Mouse (Mus musculus) intestine, postnatal 0 days (tissue): Measurements from ENCODE around the gene Csnk2a2. TPM values are rescaled to one million over a fixed set of nuclear protein-coding genes. Genes with fewer than 3 reads are reported as not detected.

ENCODE experiments used
- ATAC-seq: fragments of 200-750 bp; cut with Nextera tagmentation; 2 replicates; pipeline ENCODE4 v1.8.0; 2017; ENCODE audit warnings: mild to moderate bottlenecking, moderate TSS enrichment, moderate library complexity
- H3K27ac ChIP-seq: fragments of 300-500 bp; sonication (generic); 2 replicates; pipeline ENCODE4 v1.5.1; 2014; ENCODE audit warnings: mild to moderate bottlenecking, low read depth, low read length, moderate library complexity
- H3K27me3 ChIP-seq: fragments of 300-500 bp; sonication (generic); replicated peaks from 2 replicates; pipeline ENCODE4 v1.6.1; 2014; ENCODE audit warnings: low read length, mixed read lengths; ENCODE audit not compliant: control insufficient read depth, insufficient read depth
- H3K36me3 ChIP-seq: fragments of 300-500 bp; sonication (generic); 2 replicates; pipeline ENCODE4 v1.6.1; 2014; ENCODE audit warnings: mild to moderate bottlenecking, moderate library complexity; ENCODE audit not compliant: control insufficient read depth, insufficient read depth
- H3K4me1 ChIP-seq: fragments of 300-500 bp; sonication (generic); replicated peaks from 2 replicates; pipeline ENCODE4 v1.6.1; 2014; ENCODE audit warnings: antibody characterized with exemption, low read length, mixed read lengths; ENCODE audit not compliant: control insufficient read depth, insufficient read depth
- H3K4me2 ChIP-seq: fragments of 300-500 bp; sonication (generic); replicated peaks from 2 replicates; pipeline ENCODE4 v1.6.1; 2014; ENCODE audit warnings: low read depth, mild to moderate bottlenecking, moderate library complexity
- H3K4me3 ChIP-seq: fragments of 300-500 bp; sonication (generic); 2 replicates; pipeline ENCODE4 v1.5.1; 2014; ENCODE audit warnings: low read depth, low read length
- H3K9ac ChIP-seq: fragments of 300-500 bp; sonication (generic); 2 replicates; pipeline ENCODE4 v1.6.1; 2014; ENCODE audit warnings: mild to moderate bottlenecking, low read depth, low read length
- H3K9me3 ChIP-seq: fragments of 300-500 bp; sonication (generic); 2 replicates; pipeline ENCODE4 v1.6.1; 2016; ENCODE audit warnings: mixed run types; ENCODE audit not compliant: control insufficient read depth
- CTCF ChIP-seq: sonication (generic); IDR thresholded peaks from 2 replicates; pipeline ENCODE4 v1.5.1; 2016; ENCODE audit warnings: low read depth, mild to moderate bottlenecking, control low read depth, antibody characterized with exemption, moderate library complexity
- WGBS: fragments of 180-500 bp; shearing (Covaris S2); extraction: QIAGEN DNeasy Blood & Tissue Kit; methylation state at CpG from one replicate; pipeline ENCODE4 v1.1.7; 2014; 5-methylcytosine and 5-hydroxymethylcytosine counted together
- polyA plus RNA-seq: library from polyadenylated mRNA; unstranded; fragments of >200 nt; fragmentation: Nextera tagmentation; extraction: Ambion mirVana; gene quantifications from 2 replicates; pipeline ENCODE4 v1.2.1, GENCODE M21; 2015

The Csnk2a2 gene
- polyA plus RNA-seq, 1 experiment from 2014 or later = 6.7 TPM

GRCm38 (mm10) chr8:95502431-95502830 is 12.6 kb upstream of the Csnk2a2 start:
- 75% methylated on average over 7 of the region's 7 CpGs for WGBS
- no peak for TF ChIP-seq CTCF
- Histone ChIP-seq H3K36me3 (no peaks in the 10 kb centered on the region), H3K4me1 (no peaks in the 10 kb centered on the region), H3K9me3 (no peaks in the 10 kb centered on the region), H3K4me3 (no peak overlapping the region), H3K9ac (no peak overlapping the region), H3K4me2 (no peak overlapping the region), H3K27me3 (no peaks in the 10 kb centered on the region), H3K27ac (no peak overlapping the region)
- no peak for ATAC-seq

GRCm38 (mm10) chr8:95500436-95500835 is 10.6 kb upstream of the Csnk2a2 start:
- no peak for ATAC-seq
- Histone ChIP-seq H3K27ac (no peak overlapping the region), H3K36me3 (no peaks in the 10 kb centered on the region), H3K9ac (no peak overlapping the region), H3K9me3 (no peaks in the 10 kb centered on the region), H3K4me2 (no peak overlapping the region), H3K27me3 (no peaks in the 10 kb centered on the region), H3K4me1 (no peaks in the 10 kb centered on the region), H3K4me3 (no peak overlapping the region)
- TF ChIP-seq CTCF = no peak
- WGBS = 93% methylated on average over 5 of the region's 5 CpGs

- Histone ChIP-seq H3K9me3 (no peaks in the 10 kb centered on the region), H3K27ac (no peak overlapping the region), H3K36me3 (no peaks in the 10 kb centered on the region), H3K27me3 (no peaks in the 10 kb centered on the region), H3K4me3 (no peak overlapping the region), H3K4me2 (no peak overlapping the region), H3K4me1 (no peaks in the 10 kb centered on the region), H3K9ac (no peak overlapping the region)
- no peak for TF ChIP-seq CTCF
- ATAC-seq = no peak
- 64% methylated on average over 4 of the region's 4 CpGs for WGBS
Measured at GRCm38 (mm10) chr8:95499266-95500064, 9.6 kb upstream of the Csnk2a2 start.

- TF ChIP-seq CTCF = no peak
- Histone ChIP-seq H3K4me1 (no peaks in the 10 kb centered on the region), H3K36me3 (no peaks in the 10 kb centered on the region), H3K9me3 (no peaks in the 10 kb centered on the region), H3K9ac (no peak overlapping the region), H3K27ac (no peak overlapping the region), H3K4me3 (no peak overlapping the region), H3K27me3 (no peaks in the 10 kb centered on the region), H3K4me2 (no peak overlapping the region)
- no peak for ATAC-seq
- 68% methylated on average over 3 of the region's 3 CpGs for WGBS
Measured at GRCm38 (mm10) chr8:95497821-95498220, 8.0 kb upstream of the Csnk2a2 start.

- TF ChIP-seq CTCF = no peak
- Histone ChIP-seq H3K4me1 (no peaks in the 10 kb centered on the region), H3K27ac (no peak overlapping the region), H3K27me3 (no peaks in the 10 kb centered on the region), H3K4me2 (no peak overlapping the region), H3K9me3 (no peaks in the 10 kb centered on the region), H3K9ac (no peak overlapping the region), H3K4me3 (no peak overlapping the region), H3K36me3 (no peaks in the 10 kb centered on the region)
- WGBS = 39% methylated on average over 3 of the region's 3 CpGs
- ATAC-seq = no peak
Measured at GRCm38 (mm10) chr8:95496420-95496819, 6.6 kb upstream of the Csnk2a2 start.

- no peaks in the 10 kb centered on the region for H3K4me1 ChIP-seq
- no peak for TF ChIP-seq CTCF
- no peak overlapping the region for H3K27ac ChIP-seq
- H3K36me3 ChIP-seq = no peaks in the 10 kb centered on the region
- 87% methylated on average over 6 of the region's 6 CpGs for WGBS
- ATAC-seq = no peak
- no peaks in the 10 kb centered on the region for H3K9me3 ChIP-seq
- H3K4me2 ChIP-seq = no peak overlapping the region
- H3K27me3 ChIP-seq = no peaks in the 10 kb centered on the region
- no peak overlapping the region for H3K9ac ChIP-seq
- H3K4me3 ChIP-seq = no peak overlapping the region
Measured at GRCm38 (mm10) chr8:95495444-95495843, 5.6 kb upstream of the Csnk2a2 start.
